Mouse (Mus musculus): Measurements from ENCODE around the gene Snx5.
A peak's percentile ranks its signal among the peaks of the same experiment; 100 is the strongest.

Gene Snx5

GRCm38 (mm10) chr2:144267004-144267730 is 3.5 kb downstream of the Snx5 start:
- DNase-seq (ENCODE audit: low read depth, low spot score): no peak

- peak; percentile 45 for DNase-seq (ENCODE audit: low read depth, low spot score)
These were observed 4.6 kb downstream of the Snx5 start for GRCm38 (mm10) chr2:144265916-144266683.

GRCm38 (mm10) chr2:144265120-144265488 is 5.6 kb downstream of the Snx5 start:
- no peak for DNase-seq (ENCODE audit: low read depth, low spot score)

GRCm38 (mm10) chr2:144264398-144265119 is 6.1 kb downstream of the Snx5 start:
- DNase-seq (ENCODE audit: low read depth, low spot score): no peak

GRCm38 (mm10) chr2:144262837-144263236 is 7.9 kb downstream of the Snx5 start:
- no peak for DNase-seq (ENCODE audit: low read depth, low spot score)

GRCm38 (mm10) chr2:144250111-144250510 is 20.6 kb downstream of the Snx5 start:
- no peak for DNase-seq (ENCODE audit: low read depth, low spot score)

GRCm38 (mm10) chr2:144248613-144249376 is 21.9 kb downstream of the Snx5 start:
- no peak for DNase-seq (ENCODE audit: low read depth, low spot score)

GRCm38 (mm10) chr2:144247337-144247978 is 23.2 kb downstream of the Snx5 start:
- DNase-seq (ENCODE audit: low read depth, low spot score): peak; percentile 58

- no peak for DNase-seq (ENCODE audit: low read depth, low spot score)
These were observed 24.4 kb downstream of the Snx5 start for GRCm38 (mm10) chr2:144246270-144246669.

GRCm38 (mm10) chr2:144245464-144245863 is 25.2 kb downstream of the Snx5 start:
- peak; percentile 51 for DNase-seq (ENCODE audit: low read depth, low spot score)

GRCm38 (mm10) chr2:144240095-144240899 is 30.4 kb downstream of the Snx5 start:
- no peak for DNase-seq (ENCODE audit: low read depth, low spot score)

- no peak for DNase-seq (ENCODE audit: low read depth, low spot score)
These were observed 31.4 kb downstream of the Snx5 start for GRCm38 (mm10) chr2:144239318-144239717.

- peak; percentile 41 for DNase-seq (ENCODE audit: low read depth, low spot score)
These were observed 32.4 kb downstream of the Snx5 start for GRCm38 (mm10) chr2:144238341-144238740.

- no peak for DNase-seq (ENCODE audit: low read depth, low spot score)
These were observed 33.7 kb downstream of the Snx5 start for GRCm38 (mm10) chr2:144236791-144237584.

GRCm38 (mm10) chr2:144235776-144236175 is 34.9 kb downstream of the Snx5 start:
- DNase-seq (ENCODE audit: low read depth, low spot score): no peak

GRCm38 (mm10) chr2:144233534-144233933 is 37.2 kb downstream of the Snx5 start:
- DNase-seq (ENCODE audit: low read depth, low spot score): no peak

GRCm38 (mm10) chr2:144231115-144231514 is 39.6 kb downstream of the Snx5 start:
- DNase-seq (ENCODE audit: low read depth, low spot score): no peak

- no peak for DNase-seq (ENCODE audit: low read depth, low spot score)
These were observed 40.2 kb downstream of the Snx5 start for GRCm38 (mm10) chr2:144230498-144230897.

GRCm38 (mm10) chr2:144229647-144230046 is 41.1 kb downstream of the Snx5 start:
- no peak for DNase-seq (ENCODE audit: low read depth, low spot score)

Data from brain, adult 2 months (tissue).